Mouse (Mus musculus) heart, embryonic 15.5 days (tissue): ENCODE measurements at regions not wholly inside any gene's neighbourhood (a gene's known extent, or its start where the extent isn't known, plus 50 kb on each side); places are given as distances from the start of the nearest gene placed in this dataset.
A peak's percentile ranks its signal among the peaks of the same experiment; 100 is the strongest.

Source experiments
- ATAC-seq: fragments of 200-750 bp; cut with Nextera tagmentation; replicated peaks from 2 replicates; pipeline ENCODE4 v1.8.0; 2017; ENCODE audit warnings: low read depth, moderate TSS enrichment; ENCODE audit not compliant: insufficient number of reproducible peaks, insufficient read depth, low FRiP score
- H3K27ac ChIP-seq: fragments of 300-500 bp; sonication (generic); 2 replicates; pipeline ENCODE4 v1.5.1; 2015; ENCODE audit warnings: mild to moderate bottlenecking, inconsistent platforms
- H3K27me3 ChIP-seq: fragments of 300-500 bp; sonication (generic); 2 replicates; pipeline ENCODE4 v1.6.1; 2015; ENCODE audit warnings: inconsistent platforms
- H3K36me3 ChIP-seq: fragments of 300-500 bp; sonication (generic); 2 replicates; pipeline ENCODE4 v1.6.1; 2015; ENCODE audit warnings: mild to moderate bottlenecking, inconsistent platforms
- H3K4me1 ChIP-seq: fragments of 300-500 bp; sonication (generic); replicated peaks from 2 replicates; pipeline ENCODE4 v1.6.1; 2015; ENCODE audit warnings: inconsistent platforms
- H3K4me2 ChIP-seq: fragments of 300-500 bp; sonication (generic); 2 replicates; pipeline ENCODE4 v1.6.1; 2015; ENCODE audit warnings: inconsistent platforms, mild to moderate bottlenecking, moderate library complexity
- H3K4me3 ChIP-seq: fragments of 300-500 bp; sonication (generic); 2 replicates; pipeline ENCODE4 v1.5.1; 2015; ENCODE audit warnings: mild to moderate bottlenecking, inconsistent platforms
- H3K9ac ChIP-seq: fragments of 300-500 bp; sonication (generic); 2 replicates; pipeline ENCODE4 v1.6.1; 2015; ENCODE audit warnings: mild to moderate bottlenecking, inconsistent platforms
- H3K9me3 ChIP-seq: fragments of 300-500 bp; sonication (generic); replicated peaks from 2 replicates; pipeline ENCODE4 v1.6.1; 2016; ENCODE audit warnings: inconsistent platforms
- WGBS: fragments of 180-500 bp; shearing (Covaris S2); methylation state at CpG from one replicate; pipeline ENCODE4 v1.1.7; 2015; ENCODE audit warnings: mixed read lengths; 5-methylcytosine and 5-hydroxymethylcytosine counted together

- H3K27ac ChIP-seq, result peak overlapping the region; percentile 51; the same call in 1 of the 2 replicates
- WGBS, result 53% methylated on average over 3 of the region's 3 CpGs
- no peaks in the 10 kb centered on the region for H3K27me3 ChIP-seq
- ATAC-seq, result no peak
- peaks cover 11% of the 10 kb centered on the region for H3K4me1 ChIP-seq
- H3K4me3 ChIP-seq, result no peak overlapping the region
- no peaks in the 10 kb centered on the region for H3K36me3 ChIP-seq
- H3K9ac ChIP-seq, result no peak overlapping the region
- no peak overlapping the region for H3K4me2 ChIP-seq
- H3K9me3 ChIP-seq, result no peaks in the 10 kb centered on the region
These were observed 672.4 kb upstream of the Tbl1xr1 start for GRCm38 (mm10) chr3:21404058-21404457.

- ATAC-seq, result peak; percentile 72
These were observed 669.4 kb upstream of the Tbl1xr1 start for GRCm38 (mm10) chr3:21407077-21407476.

GRCm38 (mm10) chr3:21412010-21412409 lies 664.4 kb upstream of the Tbl1xr1 start:
- ATAC-seq, result no peak
- no peaks in the 10 kb centered on the region for H3K4me1 ChIP-seq
- no peak overlapping the region for H3K4me3 ChIP-seq
- no peaks in the 10 kb centered on the region for H3K36me3 ChIP-seq
- no peaks in the 10 kb centered on the region for H3K27me3 ChIP-seq
- H3K4me2 ChIP-seq, result no peak overlapping the region
- no peak overlapping the region for H3K27ac ChIP-seq
- WGBS, result 78% methylated on average over 2 of the region's 2 CpGs
- no peaks in the 10 kb centered on the region for H3K9me3 ChIP-seq
- no peak overlapping the region for H3K9ac ChIP-seq

More at GRCm38 (mm10) chr3:21407077-21407476, 669.4 kb upstream of the Tbl1xr1 start:
- no peaks in the 10 kb centered on the region for H3K9me3 ChIP-seq
- peaks cover 11% of the 10 kb centered on the region for H3K4me1 ChIP-seq
- H3K27me3 ChIP-seq, result no peaks in the 10 kb centered on the region
- no peak overlapping the region for H3K9ac ChIP-seq
- WGBS, result 35% methylated on average over 5 of the region's 5 CpGs
- H3K36me3 ChIP-seq, result no peaks in the 10 kb centered on the region
- no peak overlapping the region for H3K4me2 ChIP-seq
- no peak overlapping the region for H3K27ac ChIP-seq
- no peak overlapping the region for H3K4me3 ChIP-seq

- H3K27me3 ChIP-seq, result no peaks in the 10 kb centered on the region
- H3K27ac ChIP-seq, result no peak overlapping the region
- no peak overlapping the region for H3K9ac ChIP-seq
- H3K36me3 ChIP-seq, result no peaks in the 10 kb centered on the region
- ATAC-seq, result no peak
- peaks cover 12% of the 10 kb centered on the region; the same call in 1 of the 2 replicates for H3K4me1 ChIP-seq
- H3K4me2 ChIP-seq, result no peak overlapping the region
- no peaks in the 10 kb centered on the region for H3K9me3 ChIP-seq
- H3K4me3 ChIP-seq, result no peak overlapping the region
- WGBS, result 79% methylated on average over 5 of the region's 5 CpGs
These were observed 653.3 kb upstream of the Tbl1xr1 start for GRCm38 (mm10) chr3:21423139-21423538.

- H3K4me2 ChIP-seq, result no peak overlapping the region
- H3K4me1 ChIP-seq, result peaks cover 5% of the 10 kb centered on the region; the same call in 1 of the 2 replicates
- H3K27ac ChIP-seq, result no peak overlapping the region
- ATAC-seq, result no peak
- H3K4me3 ChIP-seq, result no peak overlapping the region
- H3K27me3 ChIP-seq, result no peaks in the 10 kb centered on the region
- 78% methylated on average over 6 of the region's 6 CpGs for WGBS
- H3K9me3 ChIP-seq, result no peaks in the 10 kb centered on the region
- H3K9ac ChIP-seq, result no peak overlapping the region
- no peaks in the 10 kb centered on the region for H3K36me3 ChIP-seq
These were observed 649.9 kb upstream of the Tbl1xr1 start for GRCm38 (mm10) chr3:21426538-21426937.

GRCm38 (mm10) chr3:21427408-21428031 lies 648.9 kb upstream of the Tbl1xr1 start:
- H3K9ac ChIP-seq, result no peak overlapping the region
- no peak for ATAC-seq
- H3K27ac ChIP-seq, result 0 out of 2 replicates have a peak overlapping the region, but pooled peaks have one; percentile 20
- H3K4me3 ChIP-seq, result no peak overlapping the region
- no peaks in the 10 kb centered on the region for H3K27me3 ChIP-seq
- 51% methylated on average over 6 of the region's 6 CpGs for WGBS
- no peaks in the 10 kb centered on the region for H3K36me3 ChIP-seq
- peaks cover 5% of the 10 kb centered on the region; the same call in 1 of the 2 replicates for H3K4me1 ChIP-seq
- H3K9me3 ChIP-seq, result no peaks in the 10 kb centered on the region
- no peak overlapping the region for H3K4me2 ChIP-seq

GRCm38 (mm10) chr3:21428120-21428519 lies 648.3 kb upstream of the Tbl1xr1 start:
- ATAC-seq, result 0 out of 2 replicates have a peak, but pooled peaks have one; percentile 31
- Histone ChIP-seq H3K36me3 (no peaks in the 10 kb centered on the region), H3K9me3 (no peaks in the 10 kb centered on the region), H3K4me3 (no peak overlapping the region), H3K4me1 (peaks cover 5% of the 10 kb centered on the region; the same call in 1 of the 2 replicates), H3K9ac (no peak overlapping the region), H3K4me2 (no peak overlapping the region), H3K27ac (0 out of 2 replicates have a peak overlapping the region, but pooled peaks have one; percentile 20), H3K27me3 (no peaks in the 10 kb centered on the region)
- 24% methylated on average over 2 of the region's 2 CpGs for WGBS

- Histone ChIP-seq H3K4me3 (no peak overlapping the region), H3K9ac (no peak overlapping the region), H3K4me2 (no peak overlapping the region), H3K9me3 (no peaks in the 10 kb centered on the region), H3K27ac (no peak overlapping the region), H3K27me3 (no peaks in the 10 kb centered on the region), H3K36me3 (no peaks in the 10 kb centered on the region), H3K4me1 (peaks cover 5% of the 10 kb centered on the region)
- WGBS, result 63% methylated on average over 4 of the region's 4 CpGs
- ATAC-seq, result no peak
These were observed 612.2 kb upstream of the Tbl1xr1 start for GRCm38 (mm10) chr3:21464245-21464644.

- H3K36me3 ChIP-seq, result no peaks in the 10 kb centered on the region
- H3K4me3 ChIP-seq, result no peak overlapping the region
- no peak for ATAC-seq
- H3K27me3 ChIP-seq, result no peaks in the 10 kb centered on the region
- H3K9ac ChIP-seq, result no peak overlapping the region
- peaks cover 5% of the 10 kb centered on the region for H3K4me1 ChIP-seq
- H3K27ac ChIP-seq, result no peak overlapping the region
- no peaks in the 10 kb centered on the region for H3K9me3 ChIP-seq
- no peak overlapping the region for H3K4me2 ChIP-seq
- WGBS, result 50% methylated on average over 7 of the region's 7 CpGs
These were observed 610.3 kb upstream of the Tbl1xr1 start for GRCm38 (mm10) chr3:21466113-21466645.

- WGBS, result 42% methylated on average over 4 of the region's 4 CpGs
- H3K9ac ChIP-seq, result no peak overlapping the region
- H3K4me1 ChIP-seq, result peaks cover 5% of the 10 kb centered on the region; the same call in 1 of the 2 replicates
- no peaks in the 10 kb centered on the region for H3K9me3 ChIP-seq
- no peaks in the 10 kb centered on the region for H3K27me3 ChIP-seq
- H3K27ac ChIP-seq, result no peak overlapping the region
- no peaks in the 10 kb centered on the region for H3K36me3 ChIP-seq
- H3K4me3 ChIP-seq, result no peak overlapping the region
- no peak overlapping the region for H3K4me2 ChIP-seq
- ATAC-seq, result no peak
These were observed 599.1 kb upstream of the Tbl1xr1 start for GRCm38 (mm10) chr3:21477366-21477765.

- no peaks in the 10 kb centered on the region for H3K9me3 ChIP-seq
- H3K4me2 ChIP-seq, result no peak overlapping the region
- H3K4me1 ChIP-seq, result peaks cover 5% of the 10 kb centered on the region; the same call in 1 of the 2 replicates
- H3K36me3 ChIP-seq, result no peaks in the 10 kb centered on the region
- WGBS, result 27% methylated on average over 5 of the region's 5 CpGs
- no peak overlapping the region for H3K9ac ChIP-seq
- H3K27me3 ChIP-seq, result no peaks in the 10 kb centered on the region
- peak; percentile 66 for ATAC-seq
- no peak overlapping the region for H3K4me3 ChIP-seq
- peak overlapping the region; percentile 70 for H3K27ac ChIP-seq
These were observed 597.2 kb upstream of the Tbl1xr1 start for GRCm38 (mm10) chr3:21479021-21479795.
